Mouse (Mus musculus) limb, embryonic 14.5 days (tissue): ENCODE measurements at regions not wholly inside any gene's neighbourhood (a gene's known extent, or its start where the extent isn't known, plus 50 kb on each side); places are given as distances from the start of the nearest gene placed in this dataset.

Experiments used
- ATAC-seq: fragments of 200-750 bp; cut with Nextera tagmentation; 2 replicates; pipeline ENCODE4 v1.8.0; 2017; ENCODE audit warnings: low read depth, moderate number of reproducible peaks, moderate TSS enrichment; ENCODE audit not compliant: low FRiP score
- DNase-seq: peaks from one replicate; pipeline ENCODE4 v3.0.0-alpha.2; 2015; ENCODE audit warnings: low spot score
- H3K27ac ChIP-seq: fragments of 300-500 bp; sonication (generic); replicated peaks from 2 replicates; pipeline ENCODE4 v1.5.1; 2014; ENCODE audit warnings: low read depth, mild to moderate bottlenecking, low read length, moderate library complexity, mixed read lengths
- H3K27me3 ChIP-seq: fragments of 300-500 bp; sonication (generic); 2 replicates; pipeline ENCODE4 v1.6.1; 2014; ENCODE audit warnings: low read length, mixed read lengths; ENCODE audit not compliant: control insufficient read depth, insufficient read depth
- H3K36me3 ChIP-seq: fragments of 300-500 bp; sonication (generic); 2 replicates; pipeline ENCODE4 v1.6.1; 2014; ENCODE audit warnings: mild to moderate bottlenecking, low read length, moderate library complexity, mixed read lengths; ENCODE audit not compliant: control insufficient read depth, insufficient read depth
- H3K4me1 ChIP-seq: fragments of 300-500 bp; sonication (generic); 2 replicates; pipeline ENCODE4 v1.6.1; 2014; ENCODE audit warnings: antibody characterized with exemption, low read length, mixed read lengths; ENCODE audit not compliant: control insufficient read depth, insufficient read depth
- H3K4me2 ChIP-seq: fragments of 300-500 bp; sonication (generic); replicated peaks from 2 replicates; pipeline ENCODE4 v1.6.1; 2014; ENCODE audit warnings: low read depth, mild to moderate bottlenecking, low read length, moderate library complexity; ENCODE audit not compliant: severe bottlenecking
- H3K4me3 ChIP-seq: fragments of 300-500 bp; sonication (generic); replicated peaks from 2 replicates; pipeline ENCODE4 v1.5.1; 2014; ENCODE audit warnings: low read length
- H3K9ac ChIP-seq: fragments of 300-500 bp; sonication (generic); 2 replicates; pipeline ENCODE4 v1.6.1; 2014; ENCODE audit warnings: mild to moderate bottlenecking, low read depth, low read length, moderate library complexity; ENCODE audit not compliant: severe bottlenecking
- H3K9me3 ChIP-seq: fragments of 300-500 bp; sonication (generic); 2 replicates; pipeline ENCODE4 v1.6.1; 2016; ENCODE audit warnings: low read length; ENCODE audit not compliant: control insufficient read depth
- POLR2A ChIP-seq: fragments of 200-500 bp; IDR thresholded peaks from 2 replicates; pipeline ENCODE4 v1.8.0; 2012; ENCODE audit warnings: inconsistent platforms, mild to moderate bottlenecking, moderate library complexity, borderline replicate concordance; ENCODE audit not compliant: insufficient read depth, insufficient read length; ENCODE audit errors: extremely low read depth
- WGBS: fragments of 180-500 bp; shearing (Covaris S2); extraction: QIAGEN DNeasy Blood & Tissue Kit; methylation state at CpG from one replicate; pipeline ENCODE4 v1.1.7; 2014; 5-methylcytosine and 5-hydroxymethylcytosine counted together

DNA sequence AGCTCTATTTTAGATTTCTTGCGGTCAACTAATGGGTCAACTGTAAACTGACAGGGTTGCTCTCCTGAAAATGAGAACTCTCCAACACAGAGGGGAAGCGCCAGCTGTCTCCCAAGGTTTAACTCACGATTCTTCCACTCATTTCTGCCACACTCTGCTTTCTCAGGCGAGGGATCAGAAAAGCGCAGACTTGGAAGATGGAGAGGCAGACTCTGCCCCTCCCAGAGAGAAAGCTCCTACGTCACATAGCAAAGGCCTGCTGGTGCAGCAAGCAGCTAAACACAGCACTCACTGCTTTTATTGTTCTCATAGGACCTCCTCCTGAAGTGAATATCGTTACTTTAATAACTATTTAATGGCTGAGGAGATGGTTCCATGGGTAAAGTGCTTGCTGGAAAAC is 73.6 kb upstream of the Sh3bp4 start:
- H3K36me3 ChIP-seq: no peaks in the 10 kb centered on the region

DNA sequence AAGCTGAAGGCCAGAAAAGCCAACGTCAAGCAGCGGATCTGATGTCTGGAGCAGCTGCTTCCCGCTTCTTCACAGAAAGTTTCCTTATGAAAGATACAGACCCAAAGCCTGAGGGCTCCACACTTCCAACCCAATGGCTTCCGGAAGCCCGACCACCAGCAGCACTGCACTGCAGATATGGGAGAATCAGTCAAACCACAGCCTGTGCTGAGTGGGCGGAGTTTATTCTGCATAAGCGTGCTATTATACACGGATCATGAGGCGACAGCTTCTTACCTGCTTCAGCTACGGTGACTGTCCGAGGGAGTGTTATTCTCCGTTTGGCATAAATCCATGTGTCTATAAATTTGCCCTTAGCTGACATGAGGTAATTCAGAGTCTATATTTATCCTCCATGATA is 72.4 kb upstream of the Sh3bp4 start:
- Histone ChIP-seq H3K9me3 (no peaks in the 10 kb centered on the region), H3K27me3 (no peaks in the 10 kb centered on the region), H3K36me3 (no peaks in the 10 kb centered on the region), H3K27ac (no peak overlapping the region), H3K9ac (no peak overlapping the region), H3K4me2 (no peak overlapping the region), H3K4me3 (no peak overlapping the region), H3K4me1 (peaks cover 27% of the 10 kb centered on the region)
- DNase-seq (no peak), ATAC-seq (no peak)
- 73% methylated on average over 12 of the region's 12 CpGs for WGBS
- no peak for TF ChIP-seq POLR2A

More for the DNA sequence above, 73.6 kb upstream of the Sh3bp4 start:
- Histone ChIP-seq H3K9ac (no peak overlapping the region), H3K27me3 (no peaks in the 10 kb centered on the region), H3K4me3 (no peak overlapping the region), H3K9me3 (no peaks in the 10 kb centered on the region), H3K4me1 (peaks cover 27% of the 10 kb centered on the region), H3K4me2 (no peak overlapping the region), H3K27ac (no peak overlapping the region)
- TF ChIP-seq POLR2A: no peak
- 30% methylated on average over 7 of the region's 7 CpGs for WGBS
- DNase-seq (no peak), ATAC-seq (no peak)

DNA sequence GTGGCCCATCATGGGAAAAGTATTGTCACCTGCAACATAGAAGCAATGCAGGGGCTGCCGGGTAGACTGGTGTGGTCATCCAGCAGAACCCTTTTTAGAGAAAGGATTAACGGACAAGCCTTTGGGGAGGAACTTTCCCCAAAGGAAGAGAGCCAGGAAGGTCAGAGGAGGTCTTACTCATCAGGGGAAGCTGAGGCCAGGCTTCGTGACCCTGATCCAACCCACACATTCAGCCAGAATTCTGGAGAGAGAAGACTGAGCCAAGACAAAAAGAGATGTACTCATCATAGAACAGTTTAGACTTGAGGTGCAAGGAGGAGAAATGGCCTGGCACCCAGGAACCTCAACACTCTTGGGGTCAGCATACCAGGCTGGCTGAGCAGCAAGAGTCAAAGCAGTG is 67.9 kb upstream of the Sh3bp4 start:
- Histone ChIP-seq H3K27ac (no peak overlapping the region), H3K4me3 (no peak overlapping the region), H3K4me1 (no peaks in the 10 kb centered on the region), H3K4me2 (no peak overlapping the region), H3K36me3 (no peaks in the 10 kb centered on the region), H3K9me3 (no peaks in the 10 kb centered on the region), H3K27me3 (no peaks in the 10 kb centered on the region), H3K9ac (no peak overlapping the region)
- 82% methylated on average over 3 of the region's 3 CpGs for WGBS
- DNase-seq (no peak), ATAC-seq (no peak)
- TF ChIP-seq POLR2A: no peak

DNA sequence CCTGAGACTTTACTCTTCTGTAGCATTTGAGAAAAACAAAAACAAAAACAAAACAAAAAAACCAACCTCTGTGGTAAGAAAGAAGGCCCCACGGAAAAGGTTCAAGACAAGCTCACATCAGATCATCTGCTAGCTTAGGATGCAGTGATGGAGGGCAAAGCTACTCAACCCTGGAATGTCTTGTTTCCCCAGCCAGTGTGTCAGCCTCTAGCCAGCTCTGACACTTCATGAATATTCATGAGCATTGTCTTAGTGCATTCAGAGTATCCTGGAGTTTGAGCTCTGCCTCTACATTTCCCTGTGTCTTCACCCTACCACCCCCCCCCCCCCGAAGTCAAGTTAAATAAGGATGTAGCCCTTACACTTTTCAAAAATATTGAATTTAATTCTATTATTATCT is 66.5 kb upstream of the Sh3bp4 start:
- Histone ChIP-seq H3K36me3 (no peaks in the 10 kb centered on the region), H3K9me3 (no peaks in the 10 kb centered on the region), H3K27ac (no peak overlapping the region), H3K9ac (no peak overlapping the region), H3K4me3 (no peak overlapping the region), H3K27me3 (no peaks in the 10 kb centered on the region), H3K4me1 (no peaks in the 10 kb centered on the region), H3K4me2 (no peak overlapping the region)
- no peak for DNase-seq
- WGBS: 80% methylated on average over 2 of the region's 2 CpGs
- no peak for ATAC-seq
- TF ChIP-seq POLR2A: no peak

DNA sequence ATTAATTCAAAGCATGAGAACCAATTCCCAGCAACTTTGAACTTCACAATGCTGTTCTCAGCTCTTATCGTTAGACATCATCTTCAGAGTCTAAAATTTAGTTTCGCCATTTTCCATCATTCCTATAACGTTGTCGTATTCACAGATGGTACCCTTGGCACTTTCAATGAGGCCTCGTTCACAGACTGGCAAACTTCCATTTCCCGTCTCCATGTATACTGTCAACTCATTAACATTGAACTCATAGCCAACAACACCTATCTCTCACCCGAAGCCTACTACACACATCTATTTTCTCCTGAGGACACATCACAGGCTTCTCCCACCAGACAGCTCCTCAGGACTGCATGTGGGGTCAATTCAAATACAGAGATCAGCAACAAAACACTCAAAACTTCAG is 62.7 kb upstream of the Sh3bp4 start:
- 90% methylated on average over 7 of the region's 7 CpGs for WGBS
- Histone ChIP-seq H3K9ac (no peak overlapping the region), H3K4me2 (no peak overlapping the region), H3K36me3 (no peaks in the 10 kb centered on the region), H3K27me3 (no peaks in the 10 kb centered on the region), H3K4me1 (no peaks in the 10 kb centered on the region), H3K4me3 (no peak overlapping the region), H3K27ac (no peak overlapping the region), H3K9me3 (no peaks in the 10 kb centered on the region)
- no peak for TF ChIP-seq POLR2A
- ATAC-seq (no peak), DNase-seq (no peak)

DNA sequence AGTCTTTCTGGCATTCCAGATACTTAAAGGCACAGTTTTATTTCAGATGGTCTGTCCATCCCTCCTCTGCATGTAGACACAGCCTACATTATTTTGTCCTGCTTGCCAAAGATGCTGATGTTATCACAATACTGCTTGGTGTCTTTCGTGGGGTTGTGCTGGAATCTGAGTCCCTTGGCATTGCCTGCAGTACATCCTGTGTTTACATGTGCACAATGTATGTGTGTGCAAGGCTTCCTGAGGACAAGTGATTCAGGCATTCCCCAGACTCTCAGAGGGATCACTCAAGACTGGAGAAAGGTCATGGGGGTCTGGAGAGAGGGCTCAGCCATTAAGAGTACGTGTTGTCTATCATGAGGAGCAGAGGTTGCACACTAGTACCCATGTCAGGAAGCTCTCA is 60.0 kb upstream of the Sh3bp4 start:
- 69% methylated on average over 2 of the region's 2 CpGs for WGBS
- Histone ChIP-seq H3K9ac (no peak overlapping the region), H3K4me2 (no peak overlapping the region), H3K9me3 (no peaks in the 10 kb centered on the region), H3K36me3 (no peaks in the 10 kb centered on the region), H3K4me1 (peaks cover 1% of the 10 kb centered on the region; the same call in 1 of the 2 replicates), H3K27ac (no peak overlapping the region), H3K27me3 (no peaks in the 10 kb centered on the region), H3K4me3 (no peak overlapping the region)
- TF ChIP-seq POLR2A: no peak
- ATAC-seq (no peak), DNase-seq (no peak)
